Mouse (Mus musculus) layer of hippocampus, adult 9-11 months (tissue): ENCODE data around the gene Prss36.

Experiments
- DNase-seq: peaks from one replicate; pipeline ENCODE4 v3.0.0; 2022

Prss36 gene

DNA sequence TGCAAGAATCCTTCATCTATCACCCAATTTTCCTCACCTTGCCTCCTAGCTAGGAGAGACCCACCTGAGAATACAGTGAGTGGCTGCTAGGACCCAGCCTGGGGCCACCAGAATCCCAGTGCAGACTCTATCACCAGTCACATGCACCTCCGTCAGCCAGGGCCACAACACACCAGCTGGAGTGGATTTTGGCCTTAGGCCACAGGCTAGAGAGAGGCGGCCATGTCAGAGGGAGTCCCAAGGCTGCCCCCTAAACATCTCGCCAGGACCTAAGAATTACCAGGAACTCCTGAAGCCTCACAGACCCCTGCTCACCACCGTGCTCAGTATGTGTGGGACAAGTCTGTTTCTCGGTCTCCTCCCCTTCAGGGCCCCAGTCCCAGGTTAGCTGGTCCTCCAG lies 12.4 kb downstream of the Prss36 start:
- DNase-seq, result no peak

DNA sequence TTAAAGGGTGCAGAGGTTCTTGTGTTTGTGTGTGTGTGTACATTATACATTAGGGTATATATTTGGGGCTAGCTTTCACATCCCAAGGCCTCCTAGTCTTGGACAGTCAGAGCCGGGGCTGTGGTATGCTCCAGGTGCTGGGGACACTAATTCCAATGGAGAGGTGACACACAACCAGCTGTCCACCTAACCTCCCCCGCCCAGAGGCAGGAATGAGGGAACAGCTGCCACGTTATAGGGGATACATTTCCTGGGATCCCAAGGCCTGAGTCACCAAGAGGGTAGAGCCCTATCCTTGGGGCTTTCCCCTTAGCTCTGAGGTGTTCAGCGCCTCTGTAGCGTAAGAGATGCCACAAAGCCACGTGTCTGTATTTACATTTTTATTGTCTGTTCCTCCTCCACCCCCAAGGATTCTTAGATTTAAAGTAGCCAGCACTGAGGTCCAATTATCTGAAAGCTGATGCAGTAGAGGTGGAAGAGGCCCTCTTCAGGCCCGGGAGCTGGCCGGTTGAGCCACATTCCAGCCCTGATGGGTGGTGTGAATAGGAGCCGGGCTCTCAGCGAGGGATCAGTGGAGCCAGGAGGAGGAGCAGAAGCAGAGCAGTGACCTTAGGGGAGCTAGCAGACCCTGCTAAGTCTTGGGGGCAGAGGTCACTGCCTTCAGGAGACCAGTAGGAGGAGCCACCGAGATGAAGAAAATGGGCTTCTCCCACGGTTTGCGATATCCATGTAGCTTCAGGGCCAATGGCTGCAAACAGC lies 14.1 kb downstream of the Prss36 start:
- no peak for DNase-seq

GRCm38 (mm10) chr7:127931351-127932135 lies 15.0 kb downstream of the Prss36 start:
- no peak for DNase-seq

DNA sequence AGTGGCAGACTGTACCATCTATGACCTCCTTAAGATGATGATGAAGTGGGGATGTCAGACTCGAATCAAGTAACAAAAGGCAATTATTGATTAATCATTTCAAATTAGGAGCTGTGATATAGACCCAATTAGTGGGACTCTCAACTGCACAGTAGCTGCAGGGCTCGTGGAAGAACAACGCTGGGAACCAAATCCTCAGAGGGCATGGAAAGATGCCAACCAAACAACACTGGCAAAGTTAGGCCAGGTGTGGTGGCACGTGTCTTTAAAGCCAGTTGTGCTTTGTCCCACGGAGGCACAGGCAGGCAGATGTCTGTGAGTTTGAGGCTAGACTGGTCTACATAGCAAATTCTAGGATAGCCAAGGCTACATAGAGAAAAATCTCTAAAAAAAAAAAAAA lies 15.9 kb downstream of the Prss36 start:
- no peak for DNase-seq

GRCm38 (mm10) chr7:127929923-127930322 lies 16.6 kb downstream of the Prss36 start, which contains the start of gene Prss8:
Gene Prss8, minus strand, starts transcription at chr7:127930104.
- DNase-seq, result no peak

DNA sequence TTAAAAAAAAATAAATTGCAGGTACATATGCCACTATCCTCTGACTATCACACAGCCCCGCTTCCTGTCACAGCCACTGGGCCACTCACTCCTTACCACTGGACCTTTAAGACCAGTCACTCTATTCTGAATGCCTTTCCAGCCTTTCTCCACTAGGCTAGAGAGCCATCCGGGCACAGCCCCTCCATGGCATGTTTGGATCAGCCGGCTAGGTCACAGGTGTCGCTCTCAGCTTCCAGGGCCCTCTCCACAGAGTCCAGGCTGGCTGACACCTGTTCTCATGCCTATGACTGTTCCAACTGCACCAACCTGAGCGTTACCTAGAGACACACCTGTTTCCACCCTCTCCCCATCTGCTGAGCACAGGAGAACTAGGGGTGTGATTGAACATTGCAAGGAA lies 17.9 kb downstream of the Prss36 start:
- no peak for DNase-seq

DNA sequence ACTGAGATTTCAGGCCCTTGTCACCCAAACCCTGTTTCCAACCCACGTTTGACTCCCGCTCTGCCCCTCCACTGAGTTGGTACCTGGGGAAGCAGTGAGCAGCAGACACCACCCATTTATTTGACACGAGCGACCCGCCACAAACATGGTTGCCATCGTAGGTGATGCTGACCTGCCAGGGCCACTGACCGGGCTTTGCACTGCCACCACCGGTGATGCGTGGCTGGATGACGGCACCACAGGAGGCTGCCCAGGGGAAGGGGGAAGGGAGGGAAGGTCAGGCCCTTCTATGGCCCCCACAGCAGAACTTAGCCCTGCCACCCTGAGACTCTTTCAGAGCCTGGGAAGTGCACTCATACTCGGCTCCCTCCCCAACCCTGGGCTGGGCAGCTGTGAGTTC lies 18.8 kb downstream of the Prss36 start:
- DNase-seq, result no peak

DNA sequence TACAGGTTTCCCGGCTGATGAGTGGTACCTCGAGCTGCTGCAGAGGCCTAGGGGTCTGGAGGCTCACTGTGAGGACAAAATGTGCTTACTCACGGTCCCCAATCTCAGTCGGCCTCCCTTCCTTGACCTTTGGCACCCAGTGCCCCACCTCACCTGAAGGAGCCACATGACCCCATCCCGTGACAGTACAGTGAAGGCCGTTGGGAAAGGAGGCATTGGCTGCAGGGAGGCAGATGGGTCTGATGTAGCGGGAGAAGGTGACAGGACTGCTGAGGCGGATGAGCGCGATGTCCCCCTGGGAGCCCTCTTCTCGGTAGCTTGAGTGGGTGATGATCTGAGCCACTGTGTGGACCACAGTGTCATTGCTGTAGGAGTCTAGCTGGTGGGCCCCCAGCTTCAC lies 19.7 kb downstream of the Prss36 start:
- no peak for DNase-seq

DNA sequence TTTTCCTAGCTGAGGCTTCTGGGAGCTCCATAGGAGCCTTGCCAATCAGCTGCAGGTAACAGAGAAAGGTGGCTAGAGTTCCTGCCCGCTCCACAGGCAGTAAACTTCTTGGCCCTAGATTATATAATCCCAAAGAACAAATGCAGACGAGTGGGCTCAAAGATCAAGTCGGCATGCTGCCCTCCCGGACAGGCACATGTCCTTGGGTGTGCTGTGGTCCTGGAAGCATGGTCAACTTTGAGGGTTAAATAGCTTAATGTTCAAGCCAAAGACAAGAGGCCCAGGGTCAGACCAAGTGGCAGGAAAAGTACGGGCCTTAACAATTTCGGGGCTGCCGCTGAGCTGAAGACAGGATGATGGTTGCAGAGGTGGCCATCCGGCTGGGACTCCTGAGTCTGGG lies 20.5 kb downstream of the Prss36 start:
- DNase-seq, result no peak

- no peak for DNase-seq
Observed at GRCm38 (mm10) chr7:127925252-127925651, 21.3 kb downstream of the Prss36 start.

DNA sequence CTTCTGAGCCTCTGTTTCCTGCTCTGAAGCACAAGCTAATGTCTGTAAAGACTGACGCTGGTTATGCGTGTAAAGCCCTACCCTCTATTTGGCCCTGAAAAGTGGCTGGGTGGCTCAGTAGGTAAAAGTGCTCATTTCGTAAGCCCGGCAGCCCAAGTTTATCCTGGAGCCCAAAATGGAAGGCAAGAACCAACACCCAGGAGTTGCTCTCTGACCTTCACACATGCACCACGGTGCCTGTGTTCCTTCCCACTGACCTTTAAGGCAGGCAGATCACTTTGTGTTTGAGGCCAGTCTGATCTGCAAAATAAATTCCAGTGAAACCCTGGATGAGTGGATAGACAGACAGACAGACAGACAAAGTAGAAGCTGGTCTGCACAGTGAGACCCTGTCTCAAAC lies 22.8 kb downstream of the Prss36 start:
- no peak for DNase-seq

- DNase-seq, result peak; percentile 51
Observed at GRCm38 (mm10) chr7:127922451-127923275, 23.9 kb downstream of the Prss36 start.

DNA sequence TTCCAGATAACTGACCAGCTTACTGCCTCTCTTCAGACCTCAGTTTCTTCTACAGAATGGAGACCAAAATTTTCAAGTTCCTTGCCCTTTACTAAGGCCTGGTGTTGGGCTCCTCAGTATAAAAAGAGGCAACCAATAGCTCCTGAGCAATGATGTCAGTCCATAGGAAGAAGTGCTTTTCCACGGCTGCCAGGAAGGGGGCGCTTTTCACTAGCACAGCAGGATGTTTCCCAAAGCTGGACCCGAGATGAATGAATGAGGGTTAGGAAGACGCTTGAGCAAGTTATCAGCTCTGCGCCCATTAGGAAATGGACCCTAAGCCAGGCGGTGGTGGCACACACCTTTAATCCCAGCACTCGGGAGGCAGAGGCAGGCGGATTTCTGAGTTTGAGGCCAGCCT lies 25.0 kb downstream of the Prss36 start:
- no peak for DNase-seq

- no peak for DNase-seq
Observed at GRCm38 (mm10) chr7:127919290-127919689, 27.2 kb downstream of the Prss36 start.

DNA sequence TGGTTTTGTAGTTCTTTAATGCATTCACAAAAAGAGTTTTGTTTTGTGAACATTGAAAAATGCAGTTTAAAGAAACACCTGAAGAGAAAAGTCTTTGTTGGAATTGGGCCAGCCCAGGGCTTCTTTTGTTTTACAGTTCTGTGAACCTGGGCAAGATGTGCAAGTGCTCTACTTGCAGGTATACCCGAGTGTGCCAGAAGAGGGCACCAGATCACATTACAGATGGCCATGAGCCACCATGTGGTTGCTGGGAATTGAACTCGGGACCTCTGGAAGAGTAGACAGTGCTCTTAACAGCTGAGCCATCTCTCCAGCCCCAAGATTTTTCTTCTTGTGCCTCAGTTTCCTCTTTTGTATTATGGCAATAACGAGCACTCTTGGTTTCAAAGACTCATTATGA lies 28.3 kb downstream of the Prss36 start:
- no peak for DNase-seq

GRCm38 (mm10) chr7:127915293-127915692 lies 31.2 kb downstream of the Prss36 start:
- no peak for DNase-seq

- DNase-seq, result no peak
Observed at GRCm38 (mm10) chr7:127912938-127913337, 33.6 kb downstream of the Prss36 start.

DNA sequence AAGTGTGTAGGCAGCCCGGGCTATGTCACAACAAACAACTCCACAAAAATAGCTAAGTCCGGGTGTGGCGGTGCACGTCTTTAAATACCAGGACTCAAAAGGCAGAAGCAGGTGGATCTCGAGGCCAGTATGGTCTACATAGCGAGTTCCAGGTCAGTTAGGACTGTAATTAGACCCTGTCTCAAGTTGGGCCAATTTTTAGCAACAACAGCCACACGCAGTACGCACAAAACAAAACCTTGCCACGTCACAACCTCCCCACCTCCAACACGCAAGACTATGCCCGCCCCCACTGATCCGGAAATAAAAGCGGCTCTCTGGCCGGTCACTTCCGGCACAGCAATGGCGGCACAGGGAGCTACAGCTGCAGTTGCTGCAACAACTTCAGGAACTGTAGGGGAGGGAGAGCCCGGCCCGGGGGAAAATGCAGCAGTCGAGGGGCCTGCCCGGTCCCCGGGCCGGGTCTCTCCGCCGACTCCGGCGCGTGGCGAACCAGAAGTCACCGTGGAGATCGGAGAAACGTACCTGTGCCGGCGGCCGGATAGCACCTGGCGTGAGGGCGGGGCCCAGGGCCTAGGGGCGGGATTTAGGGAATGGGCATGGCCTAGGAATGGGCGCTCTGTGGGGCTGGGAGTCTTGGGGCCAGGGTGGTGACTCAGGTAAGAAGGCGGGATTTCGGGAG lies 34.2 kb downstream of the Prss36 start, which contains the start of gene Kat8:
Kat8 (plus strand) TSS at position 327 of the 682 bp plus-strand sequence.
- peak; percentile 90 for DNase-seq

GRCm38 (mm10) chr7:127908656-127909055 lies 37.9 kb downstream of the Prss36 start:
- DNase-seq, result no peak

DNA sequence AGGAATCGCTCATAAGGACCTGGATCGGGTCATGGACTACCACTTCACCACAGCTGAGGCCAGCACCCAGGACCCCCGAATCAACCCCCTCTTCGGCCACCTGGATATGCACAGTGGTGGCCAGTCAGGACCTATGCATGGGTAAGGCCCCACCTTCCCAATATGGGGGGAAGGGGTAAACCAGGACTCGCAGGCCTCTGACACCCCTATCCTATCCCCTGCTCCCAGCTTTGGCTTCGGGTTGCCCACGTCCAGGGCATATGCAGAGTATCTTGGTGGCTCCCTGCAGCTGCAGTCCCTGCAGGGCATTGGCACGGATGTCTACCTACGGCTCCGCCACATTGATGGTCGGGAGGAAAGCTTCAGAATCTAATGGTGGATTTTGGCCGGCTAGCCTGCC lies 38.6 kb downstream of the Prss36 start:
- no peak for DNase-seq

DNA sequence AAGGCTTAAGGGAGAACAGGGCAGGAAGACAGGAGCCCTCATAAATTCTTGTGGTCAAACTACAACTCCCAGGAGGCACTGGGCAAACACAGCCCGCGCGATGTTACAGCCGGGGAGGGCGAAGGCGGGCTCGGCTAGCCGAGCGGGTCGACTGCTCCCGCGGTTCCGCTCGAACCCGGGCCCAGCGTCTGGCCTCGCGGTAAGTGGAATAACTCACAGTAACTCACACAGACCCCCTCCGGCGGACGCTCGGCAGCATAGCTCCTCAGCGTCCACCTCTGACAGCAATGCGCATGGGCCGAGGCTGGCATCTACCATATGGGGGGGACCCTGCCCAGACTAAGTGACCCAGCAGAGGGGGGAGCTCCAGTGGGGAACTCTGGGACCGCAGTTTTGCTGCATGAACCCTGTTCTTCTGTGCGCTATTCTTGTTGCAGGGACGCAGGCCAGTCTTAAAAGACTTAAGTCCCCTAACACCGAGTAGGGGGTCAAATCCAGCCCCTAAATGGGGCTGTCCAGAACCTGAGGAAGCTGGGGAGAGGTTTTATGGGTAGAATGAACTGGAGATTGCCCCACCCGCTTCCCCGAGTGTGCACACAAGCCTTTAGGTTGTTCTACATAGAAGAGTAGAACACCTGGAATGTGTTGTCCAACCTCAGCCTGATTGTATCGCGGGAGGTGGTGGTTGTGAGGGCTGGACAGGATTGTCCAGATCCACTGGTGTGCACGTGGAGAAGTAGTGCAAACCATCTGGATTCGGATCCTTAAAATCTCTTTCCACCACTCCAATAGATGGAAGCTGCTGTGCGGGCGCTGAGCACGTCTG lies 42.3 kb downstream of the Prss36 start, which contains the start of gene Bckdk:
Bckdk (plus strand) TSS at position 112 of the 826 bp plus-strand sequence.
- peak; percentile 83 for DNase-seq

- no peak for DNase-seq
Observed at GRCm38 (mm10) chr7:127901772-127902171, 44.8 kb downstream of the Prss36 start.
